Mouse (Mus musculus) spleen, postnatal 36 days (tissue): ENCODE measurements around the gene Adsl.

Experiments used
- DNase-seq, 2 experiments: peaks; one replicate each; pipeline ENCODE4 v3.0.0; 2022; ENCODE audit warnings: low spot score in 2 of 2, mixed read lengths in 1 of 2

Gene Adsl

GRCm38 (mm10) chr15:81006127-81006735, 57.9 kb downstream of the Adsl start:
- DNase-seq = no peak

DNA sequence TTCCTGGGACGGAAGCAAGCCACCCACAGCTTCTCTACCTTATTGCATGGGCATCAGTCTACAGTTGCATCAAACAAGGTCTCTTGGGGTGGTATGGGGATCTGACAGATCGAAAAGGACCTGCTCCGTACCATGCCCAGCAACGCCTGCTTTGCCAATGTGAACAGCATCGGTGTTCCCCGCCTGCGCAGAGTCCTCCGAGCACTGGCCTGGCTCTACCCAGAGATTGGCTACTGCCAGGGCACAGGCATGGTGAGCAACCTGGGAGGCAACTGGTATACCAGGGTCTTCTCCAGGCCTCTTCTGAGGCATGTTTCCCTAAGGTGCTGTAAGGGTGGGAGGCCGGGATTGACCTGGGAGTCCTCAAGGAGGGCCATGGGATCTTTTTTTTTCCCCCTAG, 59.0 kb downstream of the Adsl start:
- DNase-seq = no peak

GRCm38 (mm10) chr15:81007905-81008304, 59.6 kb downstream of the Adsl start:
- no peak for DNase-seq

- DNase-seq = no peak
Observed at GRCm38 (mm10) chr15:81008689-81009123, 60.4 kb downstream of the Adsl start.

GRCm38 (mm10) chr15:81010114-81010513, 61.8 kb downstream of the Adsl start:
- DNase-seq = no peak

GRCm38 (mm10) chr15:81011523-81011922, 63.2 kb downstream of the Adsl start:
- DNase-seq = no peak

DNA sequence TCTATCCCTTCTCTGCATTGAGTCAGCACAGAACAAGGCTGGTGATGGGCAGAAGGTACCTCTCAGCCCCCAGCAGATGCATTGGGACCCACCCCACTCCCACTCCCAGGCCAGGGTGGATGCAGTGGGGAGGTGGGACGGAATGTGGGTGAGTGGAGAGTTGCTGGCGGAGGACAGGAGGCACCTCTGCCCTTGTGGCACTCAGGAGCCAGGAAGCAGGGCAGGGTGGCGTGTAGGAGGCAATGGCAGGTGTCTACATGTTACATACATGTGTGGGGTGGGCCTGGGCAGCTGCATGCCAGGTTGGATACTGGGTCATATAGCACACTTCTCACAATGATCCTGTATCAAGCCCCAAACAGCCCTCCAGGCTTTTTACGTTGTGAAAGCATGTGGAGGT, 64.1 kb downstream of the Adsl start:
- no peak for DNase-seq

DNA sequence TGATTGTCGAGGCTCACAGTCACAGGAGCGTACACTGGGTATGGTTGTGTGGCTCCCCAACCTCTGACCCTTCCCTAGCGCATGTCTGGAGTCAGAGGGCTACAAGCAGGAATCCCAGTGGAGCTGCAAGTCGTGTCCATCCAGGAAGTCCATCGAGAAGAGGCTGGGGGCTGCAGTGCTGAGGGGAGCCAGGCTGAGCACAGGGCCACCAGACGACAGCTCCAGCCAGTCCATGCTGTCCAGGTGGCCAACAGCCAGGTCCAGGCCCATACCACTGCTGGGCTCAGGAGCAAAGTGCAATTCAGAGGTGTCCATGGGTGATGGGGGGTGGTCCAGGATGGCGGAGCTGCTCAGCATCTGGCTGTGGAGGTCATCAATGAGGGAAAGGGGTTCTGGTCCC, 64.9 kb downstream of the Adsl start:
- no peak for DNase-seq

DNA sequence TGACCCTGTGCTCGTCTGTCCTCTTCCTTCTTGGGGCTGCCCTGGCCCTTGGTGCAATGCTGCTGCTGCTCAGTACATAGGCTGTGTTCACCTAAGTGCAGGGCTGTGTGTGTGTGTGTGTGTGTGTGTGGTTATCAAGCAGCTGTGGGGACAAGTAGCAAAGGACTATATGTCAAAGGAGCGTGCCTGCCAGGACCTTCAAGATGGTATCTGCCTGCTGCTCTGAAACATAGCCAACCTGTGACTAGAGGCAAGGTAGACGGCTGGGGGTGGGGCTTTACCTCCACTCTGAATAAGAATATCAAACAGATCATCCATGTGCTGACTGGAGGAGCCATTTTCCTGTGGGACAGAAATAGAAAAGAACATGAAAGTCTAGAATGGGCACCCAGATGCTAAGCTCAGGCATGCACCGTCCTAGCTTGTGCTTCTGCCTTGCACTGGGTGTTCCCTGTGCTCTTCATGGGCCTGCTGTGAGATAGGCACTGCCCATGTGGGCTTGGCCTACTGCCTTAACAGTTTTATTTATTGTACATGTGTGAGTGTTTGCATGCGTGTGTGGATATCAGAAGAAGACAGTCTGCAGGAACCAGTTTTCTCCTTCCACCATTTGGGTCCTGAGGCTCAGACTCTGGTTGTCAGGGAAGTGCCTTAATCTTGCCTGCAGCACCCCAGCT, 66.9 kb downstream of the Adsl start:
- no peak for DNase-seq

DNA sequence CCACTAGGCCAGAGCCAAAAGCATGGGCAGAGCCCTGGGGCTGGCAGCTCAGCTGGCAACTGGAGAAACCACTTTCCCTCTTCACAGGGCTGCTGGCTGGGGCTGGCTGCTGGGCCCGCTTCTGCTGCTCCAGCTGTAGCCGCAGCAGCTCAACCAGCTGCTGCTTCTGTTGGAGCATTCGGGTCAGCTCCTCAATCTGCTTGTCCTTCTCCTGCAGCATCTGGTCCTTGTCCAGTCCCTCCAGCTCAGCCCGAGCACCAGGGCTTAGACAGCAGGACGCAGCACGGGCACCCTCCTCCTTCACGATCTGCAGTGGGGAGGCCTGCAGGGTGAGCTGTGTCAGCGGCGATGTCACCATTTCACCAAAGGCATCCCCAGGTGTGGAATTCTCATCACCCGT, 68.2 kb downstream of the Adsl start:
- no peak for DNase-seq

GRCm38 (mm10) chr15:81017308-81017707, 69.0 kb downstream of the Adsl start:
- no peak for DNase-seq
